Mouse (Mus musculus) lung, postnatal 0 days (tissue): ENCODE data around the gene Fank1.

ENCODE experiments used
- CTCF ChIP-seq: IDR thresholded peaks from 2 replicates; pipeline ENCODE4 v1.5.1; 2016; ENCODE audit warnings: antibody characterized with exemption, mild to moderate bottlenecking
- EP300 ChIP-seq: IDR thresholded peaks from 2 replicates; pipeline ENCODE4 v1.6.1; 2016; ENCODE audit warnings: antibody characterized with exemption, mild to moderate bottlenecking, control low read depth

DNA sequence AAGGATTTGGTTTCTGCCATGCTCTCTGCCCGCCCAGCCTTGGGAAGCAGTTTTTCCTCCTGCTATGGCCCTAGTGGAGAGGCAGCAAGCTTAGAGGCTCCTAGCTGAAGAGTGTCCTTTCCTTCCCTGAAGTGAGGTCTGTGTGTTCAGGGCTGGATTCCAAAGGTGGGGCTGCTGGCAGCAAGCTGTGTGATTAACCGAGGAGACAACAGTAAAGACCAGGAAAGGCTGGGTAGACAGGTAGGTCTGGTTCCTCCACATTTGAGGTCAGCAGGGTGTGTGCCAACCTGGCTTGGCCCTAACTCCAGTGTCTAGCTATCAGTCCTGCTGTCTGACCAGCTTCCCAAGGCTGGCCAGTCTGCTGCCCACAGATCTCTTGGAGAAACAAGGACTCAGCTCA lies 18.1 kb downstream of the Fank1 start:
- no peak for TF ChIP-seq CTCF
- no peak for TF ChIP-seq EP300
